Mouse (Mus musculus) thymus, postnatal 4 days (tissue): ENCODE data around the gene Alpk1.
A peak's percentile ranks its signal among the peaks of the same experiment; 100 is the strongest.

Source experiments
- DNase-seq: peaks from one replicate; pipeline ENCODE4 v3.0.0; 2021

Gene Alpk1

GRCm38 (mm10) chr3:127780021-127780644, at the start of gene Alpk1:
Alpk1 (minus strand) TSS chr3:127780527.
- DNase-seq: peak; percentile 86

DNA sequence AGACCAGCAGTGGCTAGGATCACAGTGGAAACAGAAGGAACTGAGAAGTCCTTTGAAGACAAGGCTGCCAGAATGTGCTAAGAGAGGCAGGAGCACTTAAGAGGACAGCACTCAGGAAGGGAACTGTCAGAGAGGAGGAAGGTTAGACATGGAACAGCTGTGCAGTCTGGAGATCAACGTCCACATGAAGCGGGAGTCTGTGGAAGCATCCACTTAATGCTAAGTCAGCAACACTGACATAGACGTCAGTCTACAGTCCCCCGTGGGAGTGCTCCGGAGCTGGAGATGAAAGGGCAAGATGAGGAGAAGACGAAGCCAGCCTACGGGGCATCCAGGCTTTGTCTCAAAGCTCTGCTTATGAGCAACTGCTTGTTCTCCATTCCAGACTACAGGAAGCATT, 46.8 kb upstream of the Alpk1 start:
- no peak for DNase-seq

DNA sequence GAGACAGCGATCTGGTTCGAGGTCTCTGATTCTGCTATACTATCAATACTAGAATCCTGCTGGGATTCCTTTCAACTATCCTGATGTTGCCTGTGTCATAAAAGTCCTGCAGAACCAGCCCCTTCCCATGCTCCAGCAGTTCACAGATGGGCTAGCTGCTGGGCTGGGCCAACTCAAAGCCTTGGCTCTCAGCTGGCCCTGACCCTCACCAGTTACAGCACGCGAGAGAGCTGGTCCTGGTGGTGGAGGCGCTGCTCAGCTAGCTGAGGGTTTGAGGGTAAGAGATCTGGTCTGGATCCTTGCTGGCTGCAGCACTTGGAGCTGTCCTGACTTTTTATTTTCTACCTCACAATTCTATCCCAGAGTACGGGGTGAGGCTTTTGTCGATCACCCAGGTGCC, 46.2 kb upstream of the Alpk1 start:
- DNase-seq: no peak

- DNase-seq: peak; percentile 62
Measured at GRCm38 (mm10) chr3:127823886-127824863, 43.8 kb upstream of the Alpk1 start.

- DNase-seq: no peak
Measured at GRCm38 (mm10) chr3:127821209-127821608, 40.9 kb upstream of the Alpk1 start.

- no peak for DNase-seq
Measured at GRCm38 (mm10) chr3:127820400-127820799, 40.1 kb upstream of the Alpk1 start.

DNA sequence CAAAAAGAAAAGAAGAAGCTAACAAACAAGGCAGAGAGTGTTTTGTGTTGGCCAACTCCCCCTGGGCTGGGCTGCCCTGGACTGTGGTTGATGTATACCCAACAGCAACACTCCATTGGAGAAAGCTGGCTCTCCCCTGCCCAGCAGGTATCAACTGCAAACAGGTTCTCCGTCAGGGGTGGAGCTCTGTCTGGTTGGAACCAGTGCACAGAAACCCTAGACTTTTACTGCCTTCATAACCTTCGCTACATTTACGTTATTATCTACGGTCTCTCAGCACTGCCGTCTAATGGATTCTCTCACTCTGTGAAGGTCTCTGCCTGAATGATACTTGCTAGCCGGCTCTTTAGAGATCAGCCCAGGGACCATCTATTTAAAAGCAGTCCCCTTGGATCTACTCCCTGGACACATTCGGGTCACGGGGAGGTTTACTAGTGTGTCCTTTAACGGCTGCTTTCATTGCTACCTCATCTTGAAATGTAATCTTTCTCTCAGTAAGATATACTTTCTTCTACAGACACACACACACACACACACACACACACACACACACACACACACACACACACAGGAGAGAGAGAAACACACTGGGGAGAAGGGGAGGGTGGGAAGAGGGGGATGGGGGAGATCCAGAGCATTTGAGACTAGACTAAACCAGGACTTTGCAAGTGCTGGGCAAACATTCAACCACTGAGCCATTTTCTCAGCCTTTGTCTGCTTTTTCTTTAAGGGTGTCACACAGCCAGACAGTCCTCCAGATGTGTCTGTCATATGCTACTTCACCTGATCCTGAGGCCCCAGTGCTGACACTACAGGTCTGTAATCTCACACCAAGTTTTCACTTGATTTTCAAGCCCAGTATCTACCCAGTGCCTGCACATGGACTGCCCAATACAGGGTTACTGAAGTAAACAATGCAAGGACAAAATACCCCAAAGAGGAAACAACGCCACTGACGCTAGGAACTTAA, 38.7 kb upstream of the Alpk1 start:
- DNase-seq: no peak

- no peak for DNase-seq
Measured at GRCm38 (mm10) chr3:127817120-127817683, 36.9 kb upstream of the Alpk1 start.

DNA sequence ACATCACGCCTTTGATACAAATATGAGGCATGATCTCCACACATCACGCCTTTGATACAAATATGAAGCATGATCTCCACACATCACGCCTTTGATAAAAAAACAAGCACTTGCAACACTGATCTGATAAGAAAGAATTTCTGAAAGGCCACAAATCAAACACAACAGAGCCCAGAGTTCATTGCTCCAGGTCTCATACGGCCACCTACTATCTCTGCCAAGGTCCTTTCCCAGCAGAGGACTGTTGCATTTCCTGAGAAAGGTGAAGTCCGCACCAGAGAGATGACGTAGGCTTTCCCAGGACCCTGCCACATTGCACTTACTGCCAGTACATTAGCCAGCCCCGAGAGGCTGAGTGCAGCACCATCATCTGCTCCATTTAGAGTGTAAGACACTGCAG, 28.8 kb upstream of the Alpk1 start:
- no peak for DNase-seq

DNA sequence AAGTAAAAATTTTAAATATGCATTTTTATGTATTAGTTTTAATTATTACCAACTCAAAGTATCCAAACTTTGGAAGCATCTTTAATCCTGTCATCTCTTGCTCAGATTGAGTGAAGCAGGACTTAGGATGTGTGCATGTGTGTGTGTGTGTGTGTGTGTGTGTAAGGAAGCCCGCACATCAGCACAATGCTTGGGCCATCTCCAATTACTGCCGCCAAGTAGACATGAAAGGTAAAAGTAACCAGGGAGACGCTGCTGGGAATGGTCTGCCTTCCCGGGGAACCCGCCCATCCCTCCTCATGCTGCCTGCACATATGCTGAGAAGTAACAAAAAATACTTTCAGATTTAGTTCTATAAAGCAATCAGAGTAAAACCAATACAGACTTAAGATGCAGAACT, 27.5 kb upstream of the Alpk1 start:
- DNase-seq: no peak

DNA sequence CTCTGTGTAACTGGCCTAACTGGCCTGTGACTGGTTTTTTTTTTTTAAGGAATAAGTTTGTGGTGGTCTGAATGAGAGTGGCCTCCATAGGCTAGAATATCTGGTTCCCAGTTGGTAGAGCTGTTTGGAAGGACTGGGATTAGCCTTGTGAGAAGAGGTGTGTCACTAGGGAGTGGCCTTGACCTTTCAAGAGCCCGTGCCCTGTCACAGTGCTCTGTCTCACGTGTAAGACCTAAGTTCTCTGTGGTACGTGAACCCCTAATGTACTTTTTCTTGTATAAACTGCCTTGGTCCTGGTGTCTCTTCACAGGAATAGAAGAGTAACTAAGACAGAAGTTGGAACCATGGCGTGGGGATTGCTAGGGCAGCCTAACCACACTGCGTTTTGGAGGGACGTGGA, 25.7 kb upstream of the Alpk1 start:
- no peak for DNase-seq

- DNase-seq: no peak
Measured at GRCm38 (mm10) chr3:127805071-127805470, 24.7 kb upstream of the Alpk1 start.

DNA sequence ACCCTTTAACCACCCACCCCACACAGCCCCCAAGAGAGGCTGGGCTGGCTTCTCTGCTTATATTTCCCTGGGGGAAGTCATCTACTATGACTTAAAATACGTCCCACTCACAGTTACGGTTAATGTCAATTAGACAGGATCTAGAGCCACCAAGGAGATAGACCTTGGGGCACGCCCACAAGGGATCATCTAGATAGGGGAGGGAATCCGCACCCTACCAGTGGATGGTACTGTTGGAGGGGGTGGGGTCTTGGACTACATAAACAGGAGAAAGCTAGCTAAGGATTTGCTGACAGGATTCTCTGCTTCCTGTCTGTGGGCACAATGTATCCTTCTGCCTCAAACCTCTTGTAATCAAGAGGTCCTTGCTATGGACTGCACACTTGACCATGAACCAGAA, 24.1 kb upstream of the Alpk1 start:
- DNase-seq: no peak

- DNase-seq: no peak
Measured at GRCm38 (mm10) chr3:127802814-127803213, 22.5 kb upstream of the Alpk1 start.

- no peak for DNase-seq
Measured at GRCm38 (mm10) chr3:127801162-127801561, 20.8 kb upstream of the Alpk1 start.

DNA sequence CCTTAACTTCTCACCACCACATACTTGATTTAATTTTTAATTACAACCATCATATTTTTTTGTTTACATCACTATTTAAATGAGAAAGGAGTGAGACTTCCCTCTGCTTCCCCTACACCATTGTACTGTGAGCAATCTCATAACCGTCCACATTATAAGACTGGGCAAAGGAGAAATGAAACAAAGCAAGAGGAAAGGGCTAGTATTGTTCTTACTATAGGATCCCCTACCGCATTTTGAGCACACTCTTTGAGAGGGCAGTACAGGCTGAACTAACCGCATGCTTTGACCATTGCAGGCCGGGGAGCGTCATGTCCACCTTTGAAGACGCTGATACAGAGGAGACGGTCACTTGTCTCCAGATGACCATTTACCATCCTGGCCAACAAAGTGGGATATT, 15.9 kb upstream of the Alpk1 start:
- DNase-seq: no peak

DNA sequence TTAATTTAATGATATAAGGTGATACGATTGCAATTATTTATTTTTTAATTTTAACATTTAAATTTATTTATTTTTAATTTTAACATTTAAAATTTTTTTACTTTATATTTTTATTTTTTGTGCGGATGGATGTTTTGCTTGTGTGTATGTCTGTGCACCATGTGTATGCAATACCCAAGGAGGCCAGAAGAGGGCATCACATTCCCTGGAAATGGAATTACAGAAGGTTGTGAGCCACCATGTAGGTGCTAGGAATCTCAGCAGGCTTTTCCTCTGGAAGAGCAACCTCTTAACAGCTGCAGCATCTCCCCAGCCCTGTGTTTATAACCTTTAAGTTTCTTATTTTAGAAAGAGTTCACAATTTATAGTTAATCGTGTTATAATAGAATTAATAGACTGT, 15.4 kb upstream of the Alpk1 start:
- no peak for DNase-seq

DNA sequence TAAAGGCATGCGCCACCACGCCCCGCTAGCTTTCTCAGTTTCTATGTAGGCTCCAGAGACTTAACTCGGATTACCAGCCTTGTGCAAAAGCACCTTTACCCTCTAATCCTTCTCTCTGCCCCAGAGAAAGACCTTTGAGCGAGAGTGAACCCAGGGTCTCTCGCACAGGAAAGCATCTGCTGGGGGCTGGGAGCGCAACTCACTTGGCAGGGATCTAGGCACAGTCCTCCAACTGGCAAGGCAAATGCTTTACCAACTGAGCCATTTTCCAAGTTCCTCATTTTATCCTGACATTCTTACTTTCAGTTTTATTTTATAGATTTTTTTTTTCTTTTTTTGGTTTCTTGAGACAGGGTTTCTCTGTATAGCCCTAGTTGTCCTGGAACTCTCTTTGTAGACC, 12.7 kb upstream of the Alpk1 start:
- DNase-seq: no peak

DNA sequence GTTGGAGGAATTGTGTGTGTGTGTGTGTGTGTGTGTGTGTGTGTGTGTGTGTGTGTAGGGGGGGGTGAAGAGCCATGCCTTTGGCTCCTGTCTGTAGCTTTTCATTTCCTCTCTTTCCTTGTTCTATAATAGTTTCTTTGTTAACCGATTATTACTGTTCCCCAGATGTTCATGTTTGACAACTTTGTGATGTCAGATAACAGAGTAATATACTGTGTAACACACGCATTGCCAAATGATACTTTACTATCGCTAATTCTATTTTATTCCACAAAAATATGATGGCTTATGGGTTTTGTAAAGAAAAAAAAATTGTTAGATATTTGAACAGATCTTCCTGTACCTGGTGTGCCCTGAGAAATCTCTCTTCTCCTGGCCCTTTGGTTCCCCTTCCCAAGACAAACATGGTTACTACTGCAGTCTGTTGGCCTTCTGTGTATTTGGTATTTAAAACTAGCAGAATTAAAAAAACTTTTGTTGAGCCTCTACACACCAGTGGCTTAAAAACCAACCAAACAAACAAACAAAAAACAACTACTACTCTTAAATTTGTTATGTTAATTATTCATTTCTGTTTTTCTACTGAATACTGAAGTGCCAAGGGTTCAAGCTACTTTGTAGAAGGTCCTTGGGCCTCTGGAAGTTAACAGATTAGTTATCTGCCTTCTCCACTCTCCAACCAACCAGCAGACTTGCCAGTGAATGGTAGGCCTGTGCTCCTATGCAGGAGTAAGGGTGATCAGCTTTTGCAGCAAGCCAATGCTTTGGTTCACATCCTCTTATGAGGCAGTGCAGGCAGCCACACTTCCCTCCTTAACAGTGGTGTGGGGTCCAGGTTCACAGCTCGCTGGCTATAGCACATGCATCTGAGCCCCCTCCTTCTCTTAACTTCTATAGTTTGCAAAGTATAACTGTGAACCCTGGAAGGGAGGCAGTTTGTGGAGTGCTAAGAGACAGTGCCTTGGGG, 11.6 kb upstream of the Alpk1 start:
- DNase-seq: no peak

GRCm38 (mm10) chr3:127791056-127791483, 10.7 kb upstream of the Alpk1 start:
- DNase-seq: peak; percentile 22
